Mouse (Mus musculus): Measurements from ENCODE around the gene Dazap1. TPM values are rescaled to one million over a fixed set of nuclear protein-coding genes. Genes with fewer than 3 reads are reported as not detected.

The Dazap1 gene
- total and polyA plus RNA-seq, 2 experiments: 38.0 to 43.5 TPM

- H3K4me1 ChIP-seq (ENCODE audit: control insufficient read depth, insufficient read depth, low read length): peaks cover 4% of the 10 kb centered on the region; the same call in 1 of the 2 replicates
- DNase-seq (ENCODE audit: extremely low read depth, low read depth, low spot score): no peak
- H3K27me3 ChIP-seq (ENCODE audit: control insufficient read depth, insufficient read depth, low read length): no peaks in the 10 kb centered on the region
- H3K36me3 ChIP-seq (ENCODE audit: control insufficient read depth, insufficient read depth, low read length): no peaks in the 10 kb centered on the region
- peak overlapping the region; percentile 32; the same call in 1 of the 2 replicates for H3K27ac ChIP-seq (replicated peaks; ENCODE audit: insufficient read depth, low read depth, low read length)
- H3K9ac ChIP-seq (ENCODE audit: low read depth, low read length): peak overlapping the region; percentile 16; the same call in 1 of the 2 replicates
- WGBS: 1% methylated on average over 14 of the region's 14 CpGs
- H3K79me2 ChIP-seq (ENCODE audit: control insufficient read depth, insufficient read depth, low read length): no peaks in the 10 kb centered on the region
- H3K4me3 ChIP-seq (ENCODE audit: insufficient read depth, low read depth, low read length): 0 out of 2 replicates have a peak overlapping the region, but pooled peaks have one; percentile 4
- TF ChIP-seq CTCF (IDR thresholded peaks at IDR 0.05; ENCODE audit: low read depth, low read length) (no peak), POLR2A (IDR thresholded peaks at IDR 0.05; ENCODE audit: extremely low read depth, insufficient read depth, low read length) (no peak)
Observed at GRCm38 (mm10) chr10:80226071-80226415, 35.2 kb upstream of the Dazap1 start.

- Histone ChIP-seq H3K79me2 (ENCODE audit: control insufficient read depth, insufficient read depth, low read length) (no peaks in the 10 kb centered on the region), H3K4me1 (ENCODE audit: control insufficient read depth, insufficient read depth, low read length) (peaks cover 4% of the 10 kb centered on the region; the same call in 1 of the 2 replicates), H3K27ac (replicated peaks; ENCODE audit: insufficient read depth, low read depth, low read length) (peak within 1 kb of the TSS; percentile 32; the same call in 1 of the 2 replicates), H3K36me3 (ENCODE audit: control insufficient read depth, insufficient read depth, low read length) (no peaks in the 10 kb centered on the region), H3K27me3 (ENCODE audit: control insufficient read depth, insufficient read depth, low read length) (no peaks in the 10 kb centered on the region), H3K9ac (ENCODE audit: low read depth, low read length) (peak within 1 kb of the TSS; percentile 83), H3K4me3 (ENCODE audit: insufficient read depth, low read depth, low read length) (peak within 1 kb of the TSS; percentile 80)
- DNase-seq (ENCODE audit: extremely low read depth, low read depth, low spot score): peak; percentile 92
- WGBS: under 1% methylated on average over 66 of the region's 75 CpGs
- TF ChIP-seq POLR2A (IDR thresholded peaks at IDR 0.05; ENCODE audit: extremely low read depth, insufficient read depth, low read length) (0 out of 2 replicates have a peak, but pooled peaks have one; percentile 26), CTCF (IDR thresholded peaks at IDR 0.05; ENCODE audit: low read depth, low read length) (peak; percentile 57)
Observed at GRCm38 (mm10) chr10:80226416-80227165, 34.7 kb upstream of the Dazap1 start, which contains the start of gene Mum1. Gene Mum1 (plus strand): TSS chr10:80226434.

GRCm38 (mm10) chr10:80227166-80227539 is 34.1 kb upstream of the Dazap1 start:
- 29% methylated on average over 10 of the region's 10 CpGs for WGBS
- H3K79me2 ChIP-seq (ENCODE audit: control insufficient read depth, insufficient read depth, low read length): no peaks in the 10 kb centered on the region
- no peak for DNase-seq (ENCODE audit: extremely low read depth, low read depth, low spot score)
- H3K9ac ChIP-seq (ENCODE audit: low read depth, low read length): peak overlapping the region; percentile 83
- H3K4me3 ChIP-seq (ENCODE audit: insufficient read depth, low read depth, low read length): peak overlapping the region; percentile 80
- no peaks in the 10 kb centered on the region for H3K27me3 ChIP-seq (ENCODE audit: control insufficient read depth, insufficient read depth, low read length)
- no peak for TF ChIP-seq CTCF (IDR thresholded peaks at IDR 0.05; ENCODE audit: low read depth, low read length)
- no peak for TF ChIP-seq POLR2A (IDR thresholded peaks at IDR 0.05; ENCODE audit: extremely low read depth, insufficient read depth, low read length)
- H3K36me3 ChIP-seq (ENCODE audit: control insufficient read depth, insufficient read depth, low read length): no peaks in the 10 kb centered on the region
- H3K27ac ChIP-seq (replicated peaks; ENCODE audit: insufficient read depth, low read depth, low read length): 0 out of 2 replicates have a peak overlapping the region, but pooled peaks have one; percentile 4
- peaks cover 4% of the 10 kb centered on the region; the same call in 1 of the 2 replicates for H3K4me1 ChIP-seq (ENCODE audit: control insufficient read depth, insufficient read depth, low read length)

GRCm38 (mm10) chr10:80227877-80228775 is 33.2 kb upstream of the Dazap1 start:
- no peaks in the 10 kb centered on the region; the same call in 1 of the 2 replicates for H3K36me3 ChIP-seq (ENCODE audit: control insufficient read depth, insufficient read depth, low read length)
- peaks cover 4% of the 10 kb centered on the region; the same call in 1 of the 2 replicates for H3K4me1 ChIP-seq (ENCODE audit: control insufficient read depth, insufficient read depth, low read length)
- TF ChIP-seq POLR2A (IDR thresholded peaks at IDR 0.05; ENCODE audit: extremely low read depth, insufficient read depth, low read length) (no peak), CTCF (IDR thresholded peaks at IDR 0.05; ENCODE audit: low read depth, low read length) (no peak)
- H3K4me3 ChIP-seq (ENCODE audit: insufficient read depth, low read depth, low read length): no peak overlapping the region
- 76% methylated on average over 15 of the region's 15 CpGs for WGBS
- no peaks in the 10 kb centered on the region for H3K79me2 ChIP-seq (ENCODE audit: control insufficient read depth, insufficient read depth, low read length)
- H3K27ac ChIP-seq (replicated peaks; ENCODE audit: insufficient read depth, low read depth, low read length): no peak overlapping the region
- H3K27me3 ChIP-seq (ENCODE audit: control insufficient read depth, insufficient read depth, low read length): no peaks in the 10 kb centered on the region
- no peak for DNase-seq (ENCODE audit: extremely low read depth, low read depth, low spot score)
- no peak overlapping the region for H3K9ac ChIP-seq (ENCODE audit: low read depth, low read length)

GRCm38 (mm10) chr10:80236145-80236825 is 25.0 kb upstream of the Dazap1 start:
- no peak for DNase-seq (ENCODE audit: extremely low read depth, low read depth, low spot score)
- Histone ChIP-seq H3K4me3 (ENCODE audit: insufficient read depth, low read depth, low read length) (no peak overlapping the region), H3K27me3 (ENCODE audit: control insufficient read depth, insufficient read depth, low read length) (no peaks in the 10 kb centered on the region), H3K4me1 (ENCODE audit: control insufficient read depth, insufficient read depth, low read length) (0 out of 2 replicates have a peak, but pooled peaks cover 1% of the 10 kb centered on the region), H3K79me2 (ENCODE audit: control insufficient read depth, insufficient read depth, low read length) (no peaks in the 10 kb centered on the region), H3K27ac (replicated peaks; ENCODE audit: insufficient read depth, low read depth, low read length) (no peak overlapping the region), H3K36me3 (ENCODE audit: control insufficient read depth, insufficient read depth, low read length) (peaks cover 8% of the 10 kb centered on the region), H3K9ac (ENCODE audit: low read depth, low read length) (no peak overlapping the region)
- WGBS: 95% methylated on average over 13 of the region's 13 CpGs
- TF ChIP-seq CTCF (IDR thresholded peaks at IDR 0.05; ENCODE audit: low read depth, low read length) (no peak), POLR2A (IDR thresholded peaks at IDR 0.05; ENCODE audit: extremely low read depth, insufficient read depth, low read length) (no peak)

Data from liver, adult 2 months (tissue).